Mouse (Mus musculus) heart, adult 2 months (tissue): ENCODE measurements around the gene Zcchc14.

Experiments used
- CTCF ChIP-seq: fragments of 200-600 bp; IDR thresholded peaks from 2 replicates; pipeline ENCODE4 v1.8.1; 2022; ENCODE audit warnings: antibody characterized with exemption, mild to moderate bottlenecking, moderate library complexity
- EP300 ChIP-seq: fragments of 200-500 bp; IDR thresholded peaks from 2 replicates; pipeline ENCODE4 v1.6.1; 2011; ENCODE audit warnings: low read depth, low read length, control low read depth; ENCODE audit not compliant: insufficient read depth
- POLR2A ChIP-seq: fragments of 200-500 bp; IDR thresholded peaks from 2 replicates; pipeline ENCODE4 v1.6.1; 2011; ENCODE audit warnings: mild to moderate bottlenecking, low read depth, low read length, control low read depth; ENCODE audit not compliant: insufficient read depth

DNA sequence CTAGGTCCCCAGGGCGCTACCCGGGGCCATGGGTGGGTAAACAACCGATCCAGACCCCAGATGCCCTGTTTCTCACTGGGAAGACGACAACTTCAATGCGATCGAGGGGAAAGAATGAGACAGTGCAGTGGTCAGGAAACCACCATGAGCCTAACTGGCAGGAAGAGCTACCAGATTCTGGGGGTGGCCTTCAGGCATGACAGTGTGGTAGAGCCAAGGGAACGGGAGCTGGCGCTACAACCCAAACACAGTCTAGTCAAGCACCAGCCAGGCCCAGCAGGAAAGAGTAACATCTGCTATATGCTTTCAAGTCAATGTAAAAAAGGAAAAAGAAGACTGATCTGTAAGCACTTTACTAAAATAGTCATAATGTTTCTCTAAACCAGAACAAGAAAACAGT, 16.5 kb downstream of the Zcchc14 start:
- TF ChIP-seq POLR2A (no peak), CTCF (no peak), EP300 (no peak)
